Mouse (Mus musculus) heart, embryonic 14.5 days (tissue): ENCODE data around the gene Anapc7. TPM values are rescaled to one million over a fixed set of nuclear protein-coding genes. Genes with fewer than 3 reads are reported as not detected.

Experiments used
- ATAC-seq: fragments of 200-750 bp; cut with Nextera tagmentation; 2 replicates; pipeline ENCODE4 v1.8.0; 2017; ENCODE audit warnings: low read depth, moderate TSS enrichment; ENCODE audit not compliant: insufficient number of reproducible peaks, insufficient read depth, low FRiP score
- H3K27ac ChIP-seq, 2 experiments: fragments of 200-500 bp in 1 of 2; fragments of 300-500 bp in 1 of 2; sonication (generic) in 1 of 2; replicated peaks in 1 of 2; 2 replicates each; pipeline ENCODE4 v1.5.1; 2012 to 2014; ENCODE audit warnings: low read depth in 2 of 2, low read length in 2 of 2, control low read depth in 1 of 2, mild to moderate bottlenecking in 1 of 2, mixed read lengths in 1 of 2; ENCODE audit not compliant: control insufficient read depth in 1 of 2, insufficient read depth in 1 of 2
- H3K27me3 ChIP-seq: fragments of 300-500 bp; sonication (generic); 2 replicates; pipeline ENCODE4 v1.6.1; 2014; ENCODE audit warnings: mild to moderate bottlenecking, low read length, control low read depth; ENCODE audit not compliant: control insufficient read depth, insufficient read depth
- H3K36me3 ChIP-seq: fragments of 300-500 bp; sonication (generic); 2 replicates; pipeline ENCODE4 v1.6.1; 2014; ENCODE audit warnings: mild to moderate bottlenecking, control low read depth, low read length, mixed read lengths; ENCODE audit not compliant: control insufficient read depth, insufficient read depth
- H3K4me1 ChIP-seq, 2 experiments: fragments of 200-500 bp in 1 of 2; fragments of 300-500 bp in 1 of 2; sonication (generic) in 1 of 2; 2 replicates each; pipeline ENCODE4 v1.6.1; 2012 to 2014; ENCODE audit warnings: low read length in 2 of 2, control low read depth in 1 of 2, mixed read lengths in 1 of 2; ENCODE audit not compliant: control insufficient read depth in 2 of 2, insufficient read depth in 2 of 2
- H3K4me2 ChIP-seq: fragments of 300-500 bp; sonication (generic); 2 replicates; pipeline ENCODE4 v1.6.1; 2014; ENCODE audit warnings: mild to moderate bottlenecking, low read length
- H3K4me3 ChIP-seq, 2 experiments: fragments of 200-500 bp in 1 of 2; fragments of 300-500 bp in 1 of 2; sonication (generic) in 1 of 2; 2 replicates each; pipeline ENCODE4 v1.5.1; 2012 to 2014; ENCODE audit warnings: low read length in 2 of 2, mild to moderate bottlenecking in 2 of 2, control low read depth in 1 of 2, low read depth in 1 of 2, moderate library complexity in 1 of 2; ENCODE audit not compliant: control insufficient read depth in 1 of 2, insufficient read depth in 1 of 2
- H3K9ac ChIP-seq: fragments of 300-500 bp; sonication (generic); 2 replicates; pipeline ENCODE4 v1.6.1; 2014; ENCODE audit warnings: mild to moderate bottlenecking, low read length
- H3K9me3 ChIP-seq: fragments of 300-500 bp; sonication (generic); 2 replicates; pipeline ENCODE4 v1.6.1; 2016; ENCODE audit warnings: low read length, control low read depth; ENCODE audit not compliant: control insufficient read depth
- WGBS: fragments of 180-500 bp; shearing (Covaris S2); extraction: QIAGEN DNeasy Blood & Tissue Kit; methylation state at CpG from one replicate; pipeline ENCODE4 v1.1.7; 2014; 5-methylcytosine and 5-hydroxymethylcytosine counted together
- polyA plus RNA-seq: library from polyadenylated mRNA; unstranded; fragments of >200 nt; fragmentation: Nextera tagmentation; extraction: Ambion mirVana; gene quantifications from 2 replicates; pipeline ENCODE4 v1.2.1, GENCODE M21; 2014

Gene Anapc7
- polyA plus RNA-seq = 19.8 and 22.3 TPM in 2 replicates

DNA sequence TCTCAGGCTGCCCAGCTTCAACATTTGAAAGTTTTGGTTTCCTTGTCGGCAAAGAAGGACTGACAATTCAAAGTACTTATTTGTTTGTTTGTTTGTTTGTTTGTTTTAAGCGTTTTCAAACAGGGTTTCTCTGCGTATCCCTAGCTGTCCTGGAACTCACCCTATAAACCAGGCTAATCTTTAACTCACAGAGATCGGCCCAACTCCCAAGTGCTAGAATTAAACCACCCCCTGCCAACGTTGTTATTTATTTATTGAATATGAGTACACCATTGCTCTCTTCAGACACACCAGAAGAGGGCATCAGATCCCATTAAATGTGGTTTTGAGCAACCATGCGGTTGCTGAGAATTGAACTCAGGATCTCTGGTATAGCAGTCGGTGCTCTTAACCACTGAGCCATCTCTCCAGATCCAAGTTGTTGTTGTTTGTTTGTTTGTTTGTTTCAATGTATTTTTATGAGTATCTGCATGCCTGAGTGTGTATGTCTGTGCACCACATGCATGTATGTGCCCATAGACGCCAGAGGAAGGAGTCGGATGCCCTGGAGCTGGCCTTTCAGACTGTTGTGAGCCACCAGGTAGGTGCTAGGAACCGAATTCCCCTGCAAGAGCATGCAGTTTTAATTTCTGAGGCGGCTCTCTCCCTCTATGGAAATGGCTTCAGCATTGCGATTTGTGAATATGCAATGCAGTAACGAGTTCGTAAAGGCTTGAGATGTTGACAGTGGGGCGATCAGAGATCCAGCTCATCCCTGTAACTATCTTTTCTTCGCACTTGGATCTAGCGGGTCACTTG, at the start of gene Anapc7:
TSS of gene Anapc7 (plus strand) at position 423 of the 798 bp plus-strand sequence.
- Histone ChIP-seq H3K9ac (peak within 1 kb of the TSS; percentile 96), H3K27ac (peak within 1 kb of the TSS; percentile 83 to 89), H3K4me2 (peak within 1 kb of the TSS; percentile 93), H3K27me3 (no peaks in the 10 kb centered on the region), H3K36me3 (peaks cover 7% of the 10 kb centered on the region; the same call in 1 of the 2 replicates), H3K9me3 (no peaks in the 10 kb centered on the region), H3K4me3 (peak within 1 kb of the TSS; percentile 86 to 87), H3K4me1 (peaks cover 4 to 15% of the 10 kb centered on the region in 2 experiments; a peak in 3 of 4 replicates)
- 18% methylated on average over 17 of the region's 17 CpGs for WGBS
- no peak for ATAC-seq

DNA sequence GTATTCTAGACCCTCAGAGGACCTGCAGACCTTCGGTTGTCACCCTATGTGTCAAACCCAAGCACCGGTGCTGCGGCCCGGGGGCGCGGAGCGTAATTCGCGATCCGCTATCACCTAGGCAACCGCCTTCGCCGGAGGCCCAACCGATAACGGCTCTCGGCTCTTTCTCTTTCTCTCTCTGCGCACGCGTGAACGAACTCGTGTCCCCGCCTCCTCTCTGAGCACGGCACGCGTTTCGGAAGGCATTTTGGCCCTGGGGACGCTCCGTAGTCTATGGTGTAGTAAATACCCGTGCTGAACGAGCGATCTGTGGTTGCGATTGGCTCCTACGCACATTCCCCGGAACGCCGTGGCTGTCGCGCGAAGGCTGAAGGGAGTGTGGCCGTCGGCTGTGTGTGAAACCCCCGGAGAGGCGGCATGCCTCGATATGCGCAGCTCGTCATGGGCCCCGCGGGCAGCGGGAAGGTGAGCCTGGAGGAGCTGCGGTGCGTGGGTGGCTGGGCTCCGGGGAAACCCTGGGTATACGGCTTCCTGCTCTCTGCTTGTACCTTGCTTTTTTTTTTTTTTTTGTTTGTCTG, 49.2 kb upstream of the Anapc7 start, which contains the start of gene Fam216a:
TSS of gene Fam216a (minus strand) at position 173 of the 578 bp plus-strand sequence.
- WGBS = under 1% methylated on average over 53 of the region's 53 CpGs
- Histone ChIP-seq H3K36me3 (peaks cover 54% of the 10 kb centered on the region), H3K9ac (peak within 1 kb of the TSS; percentile 90)

DNA sequence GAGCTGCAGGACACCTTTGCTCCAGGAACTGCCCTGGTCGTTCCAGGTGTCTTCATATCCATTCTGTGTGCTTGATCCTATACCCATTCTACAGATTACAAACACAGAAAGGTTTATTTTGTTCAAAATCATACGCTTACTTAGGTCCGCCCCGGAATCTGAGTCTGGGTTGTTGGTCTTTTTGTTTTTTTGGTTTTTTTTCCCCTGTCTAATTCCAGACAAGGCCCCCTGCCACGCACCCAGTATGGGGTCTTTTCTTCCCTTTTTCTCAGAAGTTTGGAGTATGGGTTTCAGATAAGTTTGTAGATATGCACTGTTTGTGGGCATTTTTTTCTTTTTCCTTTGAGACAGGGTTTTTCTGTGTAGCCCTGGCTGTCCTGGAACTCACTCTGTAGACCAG, 48.6 kb upstream of the Anapc7 start:
- 6% methylated on average over 5 of the region's 5 CpGs for WGBS
- peak overlapping the region; percentile 81 to 93 for H3K4me3 ChIP-seq
- H3K27ac ChIP-seq = peak overlapping the region; percentile 83 to 96
- H3K4me1 ChIP-seq = peaks cover 2 to 16% of the 10 kb centered on the region in 2 experiments; a peak in 3 of 4 replicates
- no peaks in the 10 kb centered on the region for H3K27me3 ChIP-seq
- peak overlapping the region; percentile 90 for H3K9ac ChIP-seq
- H3K36me3 ChIP-seq = peaks cover 48% of the 10 kb centered on the region
- no peaks in the 10 kb centered on the region for H3K9me3 ChIP-seq
- ATAC-seq = no peak
- peak overlapping the region; percentile 92 for H3K4me2 ChIP-seq

More for the DNA sequence above, 49.2 kb upstream of the Anapc7 start, which contains the start of gene Fam216a:
- H3K27me3 ChIP-seq = no peaks in the 10 kb centered on the region
- ATAC-seq = peak; percentile 89
- H3K27ac ChIP-seq = peak within 1 kb of the TSS; percentile 89 to 96
- H3K9me3 ChIP-seq = no peaks in the 10 kb centered on the region
- H3K4me1 ChIP-seq = peaks cover 2 to 16% of the 10 kb centered on the region in 2 experiments; a peak in 3 of 4 replicates
- H3K4me3 ChIP-seq = peak within 1 kb of the TSS; percentile 81 to 93
- H3K4me2 ChIP-seq = peak within 1 kb of the TSS; percentile 92

DNA sequence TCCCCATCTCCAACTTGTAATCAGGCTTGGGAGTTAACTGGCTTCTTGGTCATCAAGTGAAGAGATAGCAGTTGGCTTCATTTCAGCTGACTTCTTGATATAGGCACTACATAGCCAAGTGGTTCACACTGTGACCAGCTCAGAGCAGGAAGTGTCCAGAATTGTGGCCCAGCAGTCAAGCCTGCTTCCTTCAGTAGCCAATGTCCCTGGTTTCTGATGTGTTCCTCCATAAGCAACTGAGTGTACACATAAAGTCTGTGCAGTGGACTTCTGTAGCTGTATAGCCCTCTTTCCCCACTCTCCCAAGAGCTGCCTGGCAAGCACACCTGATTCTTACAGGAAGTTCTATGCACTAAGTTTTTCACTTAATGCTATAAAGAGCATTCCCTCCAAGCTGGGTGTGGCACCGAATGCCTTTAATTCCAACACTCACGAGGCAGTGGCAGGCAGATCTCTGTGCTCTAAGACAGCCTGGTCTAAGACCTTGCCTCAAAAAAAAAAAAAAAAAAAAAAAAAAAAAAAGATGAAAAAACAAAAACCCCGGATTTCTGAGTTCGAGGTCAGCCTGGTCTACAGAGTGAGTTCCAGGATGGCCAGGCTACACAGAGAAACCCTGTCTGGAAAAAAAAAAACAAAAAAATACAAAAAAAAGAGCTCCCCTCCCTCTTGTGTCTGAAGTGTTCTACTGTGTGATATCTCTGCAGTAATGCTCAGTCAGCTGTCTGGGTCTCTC, 44.2 kb upstream of the Anapc7 start:
- H3K4me3 ChIP-seq = no peak overlapping the region
- H3K4me1 ChIP-seq = peaks cover 2 to 11% of the 10 kb centered on the region in 2 experiments; a peak in 3 of 4 replicates
- ATAC-seq = no peak
- WGBS = 89% methylated on average over 4 of the region's 4 CpGs
- H3K9ac ChIP-seq = no peak overlapping the region
- H3K4me2 ChIP-seq = no peak overlapping the region
- no peaks in the 10 kb centered on the region for H3K27me3 ChIP-seq
- no peaks in the 10 kb centered on the region for H3K9me3 ChIP-seq
- H3K27ac ChIP-seq = no peak overlapping the region
- H3K36me3 ChIP-seq = peaks cover 56% of the 10 kb centered on the region

DNA sequence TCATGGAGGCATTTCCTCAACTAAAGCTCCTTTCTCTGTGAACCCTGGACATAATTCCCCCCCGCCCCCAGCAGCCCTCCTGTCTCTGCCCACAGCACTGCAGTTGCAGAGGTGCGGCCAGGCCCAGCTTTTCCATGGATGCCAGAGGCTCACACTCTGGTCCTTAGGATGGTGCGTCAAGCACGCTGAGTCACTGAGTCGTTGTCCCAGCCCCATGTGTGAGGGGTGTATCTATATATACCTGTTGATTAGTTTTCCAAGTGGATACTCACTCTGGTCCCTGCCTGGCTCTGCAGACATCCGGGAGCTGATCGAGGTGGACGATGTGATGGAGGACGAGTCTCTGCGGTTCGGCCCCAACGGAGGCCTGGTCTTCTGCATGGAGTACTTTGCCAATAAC, 43.3 kb upstream of the Anapc7 start:
- Histone ChIP-seq H3K27ac (no peak overlapping the region), H3K4me2 (no peak overlapping the region), H3K36me3 (peaks cover 63% of the 10 kb centered on the region), H3K4me1 (peaks cover 0 to 7% of the 10 kb centered on the region in 2 experiments; a peak in 1 of 4 replicates), H3K27me3 (no peaks in the 10 kb centered on the region), H3K9me3 (no peaks in the 10 kb centered on the region), H3K4me3 (no peak overlapping the region), H3K9ac (no peak overlapping the region)
- WGBS = 90% methylated on average over 12 of the region's 12 CpGs
- no peak for ATAC-seq

DNA sequence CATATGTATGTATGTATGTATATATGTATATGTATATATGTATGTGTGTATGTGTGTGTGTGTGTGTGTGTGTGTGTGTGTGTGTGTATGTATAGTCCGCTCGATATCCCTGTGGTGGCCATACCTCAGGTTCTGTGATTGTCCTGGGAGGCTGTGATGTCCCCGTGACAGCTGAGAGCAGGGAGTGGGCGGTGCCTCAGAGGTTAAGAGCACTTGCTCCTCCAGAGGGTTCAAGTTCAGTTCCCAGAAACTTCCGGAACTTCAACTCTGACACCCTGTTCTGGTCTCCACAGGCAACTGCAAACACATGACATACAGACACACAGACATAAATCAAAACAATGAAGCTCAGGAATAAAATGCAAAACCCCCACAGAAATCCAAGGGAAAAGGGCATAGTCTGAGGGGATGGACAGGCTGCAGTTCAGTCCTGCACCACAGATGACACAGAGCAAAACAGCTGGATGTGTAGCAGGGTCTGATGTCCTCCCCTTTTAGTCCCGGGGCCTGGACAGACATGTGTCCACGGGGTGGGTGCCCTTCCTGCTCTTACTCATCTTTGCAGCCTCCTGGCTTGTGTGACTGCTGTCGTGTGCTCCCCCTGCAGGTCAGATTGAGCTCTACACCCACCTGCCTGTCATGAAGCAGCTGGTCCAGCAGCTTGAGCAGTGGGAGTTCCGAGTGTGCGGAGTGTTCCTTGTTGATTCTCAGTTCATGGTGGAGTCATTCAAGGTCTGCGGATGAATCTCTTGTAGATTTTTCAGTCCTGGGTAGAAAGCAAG, 41.9 kb upstream of the Anapc7 start:
- H3K27ac ChIP-seq = no peak overlapping the region
- H3K4me2 ChIP-seq = no peak overlapping the region
- no peaks in the 10 kb centered on the region for H3K4me1 ChIP-seq
- no peaks in the 10 kb centered on the region for H3K9me3 ChIP-seq
- no peak overlapping the region for H3K9ac ChIP-seq
- no peak overlapping the region for H3K4me3 ChIP-seq
- H3K36me3 ChIP-seq = peaks cover 55% of the 10 kb centered on the region
- no peak for ATAC-seq
- 56% methylated on average over 11 of the region's 11 CpGs for WGBS
- no peaks in the 10 kb centered on the region for H3K27me3 ChIP-seq
